Mouse (Mus musculus): ENCODE measurements around the gene Gemin6.

DNA sequence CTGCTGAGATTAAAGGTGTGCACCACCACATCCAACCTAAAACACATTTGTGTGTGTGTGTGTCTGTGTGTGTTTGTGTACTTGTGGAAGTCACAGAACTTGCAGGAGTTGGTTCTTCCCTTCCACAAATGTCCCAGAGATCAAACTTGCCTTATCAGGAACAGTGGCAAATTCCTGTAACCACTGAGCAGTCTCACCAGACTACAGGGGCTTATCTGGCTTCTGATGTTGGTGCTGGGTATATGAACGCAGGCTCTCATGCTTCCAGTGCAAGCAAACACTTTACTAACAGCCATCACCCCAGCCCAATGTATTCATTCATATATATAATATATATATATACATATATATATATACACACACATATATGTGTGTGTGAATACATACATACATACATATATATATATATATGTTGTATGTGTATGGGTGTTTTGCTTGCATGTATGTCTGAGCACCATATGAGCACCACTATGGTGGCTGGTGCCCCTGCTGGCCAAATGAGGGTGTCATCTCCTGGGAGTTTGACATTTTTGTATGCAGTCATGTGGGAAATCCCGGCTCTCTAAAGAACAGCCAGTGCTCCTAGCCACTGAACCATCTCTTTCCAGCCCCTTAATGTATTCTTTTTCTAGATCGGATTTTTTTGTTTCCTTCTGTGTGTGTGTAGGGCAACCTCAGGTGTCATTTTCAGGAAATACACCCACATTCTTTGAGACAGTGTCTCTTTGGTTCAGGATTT lies 2.2 kb upstream of the Gemin6 start:
- TF ChIP-seq CTCF (IDR thresholded peaks at IDR 0.05; ENCODE audit: low read depth) (peak; percentile 62), EP300 (IDR thresholded peaks at IDR 0.05; ENCODE audit: low read depth) (no peak)
